Mouse (Mus musculus) small intestine, adult 2 months (tissue): Measurements from ENCODE around the gene Sdhb.

Source experiments
- CTCF ChIP-seq: fragments of 200-500 bp; IDR thresholded peaks from 2 replicates; pipeline ENCODE4 v1.5.1; 2012; ENCODE audit warnings: low read depth, mild to moderate bottlenecking, control low read depth, inconsistent platforms, low read length, moderate library complexity, mixed read lengths; ENCODE audit not compliant: insufficient replicate concordance, insufficient read length; ENCODE audit errors: extremely low read depth
- POLR2A ChIP-seq: fragments of 200-500 bp; IDR thresholded peaks from 2 replicates; pipeline ENCODE4 v1.6.1; 2012; ENCODE audit warnings: low read depth, mild to moderate bottlenecking, control low read depth, inconsistent platforms, low read length, moderate library complexity

- TF ChIP-seq POLR2A (no peak), CTCF (no peak)
These were observed 23.5 kb downstream of the Sdhb start for GRCm38 (mm10) chr4:140984544-140984943.
